Mouse (Mus musculus): ENCODE measurements around the gene Kif6.

Gene Kif6

DNA sequence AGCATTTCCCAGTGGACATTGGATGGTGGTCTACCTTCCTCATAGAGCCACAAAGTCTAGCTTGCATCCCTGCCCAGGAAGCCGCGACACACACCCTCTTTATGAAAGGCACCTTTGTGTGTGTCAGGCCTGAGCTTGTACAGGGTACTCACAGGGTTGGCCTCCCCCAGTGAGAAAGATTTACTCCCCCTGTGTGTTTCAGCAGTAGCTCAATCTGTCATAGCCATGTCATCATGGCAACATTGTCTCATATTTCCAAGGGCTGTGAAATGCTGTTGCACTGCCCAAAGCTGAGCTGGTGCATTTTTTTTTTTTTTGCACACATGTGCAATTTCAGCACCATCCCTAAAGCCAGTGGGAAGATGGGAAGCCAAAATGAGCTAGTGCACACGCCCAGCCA lies 224.3 kb downstream of the Kif6 start:
- no peak for DNase-seq (ENCODE audit: low spot score)

DNA sequence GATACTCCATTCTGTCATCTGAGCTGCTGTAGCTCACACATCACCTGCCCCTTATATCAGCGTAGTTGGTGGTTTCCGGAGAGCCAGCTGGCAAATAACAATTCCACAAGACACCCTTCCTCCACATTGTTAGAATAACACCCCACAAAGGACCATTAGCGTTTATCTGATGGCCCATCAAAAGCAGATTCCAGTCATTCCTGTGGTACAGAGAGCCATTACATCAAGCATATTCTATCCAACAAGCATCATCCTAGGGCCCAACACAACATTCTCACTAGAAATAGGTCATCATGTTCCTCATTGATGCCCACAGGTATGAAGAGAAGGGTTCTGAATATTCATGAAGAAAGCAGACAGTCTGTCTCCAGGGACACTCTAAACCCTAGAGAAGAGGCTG lies 236.3 kb downstream of the Kif6 start:
- no peak for DNase-seq (ENCODE audit: low spot score)

- DNase-seq (ENCODE audit: low spot score) = no peak
Measured at GRCm38 (mm10) chr17:49852183-49852582, 237.2 kb downstream of the Kif6 start.

DNA sequence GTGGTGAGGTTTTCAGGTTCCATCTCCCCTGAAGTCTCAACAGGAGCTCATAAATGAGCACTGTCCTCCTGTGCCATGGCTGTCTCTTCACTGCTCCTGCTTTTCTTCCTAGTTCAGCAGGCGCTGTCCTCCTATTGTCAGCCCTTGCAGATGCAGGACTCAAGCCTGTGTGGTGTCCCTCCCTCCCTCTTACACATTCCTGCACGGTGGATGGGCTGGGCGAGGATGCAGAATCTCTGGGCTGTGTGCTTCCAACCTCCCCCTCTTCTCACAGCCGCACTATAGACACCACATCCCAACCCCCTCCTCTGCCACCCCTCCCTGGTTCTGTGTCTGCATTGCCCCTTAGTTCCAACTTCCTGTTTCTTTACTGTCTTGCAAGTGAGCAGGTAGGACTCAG lies 240.8 kb downstream of the Kif6 start:
- no peak for DNase-seq (ENCODE audit: low spot score)

DNA sequence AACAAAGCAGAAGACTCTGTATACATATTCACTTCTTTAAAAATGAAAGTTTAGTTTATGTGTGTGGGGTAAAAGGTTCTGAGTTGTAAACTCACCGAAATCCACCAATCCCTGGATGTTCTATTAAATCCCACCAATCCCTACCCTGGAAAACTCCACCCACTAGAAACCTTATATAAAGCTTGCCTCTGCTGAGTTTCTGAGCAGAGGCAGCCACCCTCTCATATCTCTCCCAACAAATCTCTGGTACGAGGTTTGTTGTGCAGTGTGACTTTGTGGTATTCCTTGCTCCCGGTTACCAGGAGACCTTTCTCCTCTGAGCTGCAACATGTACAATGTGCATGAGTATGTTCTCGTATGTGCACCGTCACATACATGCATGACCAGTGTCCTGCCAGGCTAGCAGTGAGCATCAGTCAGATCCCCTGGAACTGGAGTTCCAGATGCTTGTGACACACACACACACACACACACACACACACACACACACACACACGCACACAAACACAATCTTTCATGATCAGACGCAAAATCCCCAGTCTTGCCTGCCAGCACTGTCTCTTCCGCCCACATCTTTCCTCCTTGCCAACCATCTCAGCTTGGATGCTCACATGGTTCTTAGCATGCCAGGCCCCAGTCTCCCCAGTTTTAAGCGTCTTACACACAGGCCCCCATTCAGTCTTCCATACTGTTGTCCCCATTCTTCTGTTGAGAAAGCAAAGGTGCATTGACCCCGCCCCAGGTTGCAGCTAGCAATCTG lies 245.3 kb downstream of the Kif6 start:
- DNase-seq (ENCODE audit: low spot score) = no peak

DNA sequence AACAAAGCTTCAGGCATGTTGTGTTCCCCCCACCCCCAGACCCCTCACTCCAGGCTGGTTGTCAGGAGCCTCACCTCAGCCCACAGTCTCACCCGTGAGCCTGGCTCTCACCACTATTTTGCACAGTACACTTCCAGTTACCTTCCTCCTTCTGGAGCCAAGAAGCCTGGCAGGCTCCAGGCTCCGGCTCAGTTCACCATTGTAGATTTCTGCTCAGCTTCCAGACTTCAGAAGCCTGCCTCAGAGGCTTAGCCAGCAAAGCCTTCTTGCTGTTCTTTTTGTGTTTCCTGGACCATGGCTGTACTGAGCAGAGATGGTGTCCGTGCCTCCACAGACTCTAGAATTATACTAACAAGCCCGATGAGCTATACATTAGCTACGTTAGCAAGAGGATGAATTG lies 248.7 kb downstream of the Kif6 start:
- no peak for DNase-seq (ENCODE audit: low spot score)

DNA sequence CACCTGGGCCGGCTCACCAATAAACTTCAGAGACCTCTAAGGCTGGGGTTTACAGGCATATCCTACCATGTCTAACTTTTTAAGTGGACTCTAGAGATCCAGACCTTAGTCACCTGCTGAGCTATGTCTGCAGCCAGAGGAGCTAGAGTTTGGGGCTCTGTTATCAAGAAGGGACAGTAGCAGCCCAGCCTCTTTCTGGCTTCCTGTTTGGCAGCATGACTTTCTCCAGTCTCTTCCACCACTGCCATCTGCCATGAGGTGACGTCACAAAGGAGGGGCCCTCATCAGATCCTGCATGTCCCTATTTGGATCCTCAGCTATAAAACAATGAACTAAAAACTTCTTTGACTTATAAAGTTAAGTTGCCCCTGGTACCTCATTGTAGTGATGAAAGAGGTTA lies 250.7 kb downstream of the Kif6 start:
- no peak for DNase-seq (ENCODE audit: low spot score)

GRCm38 (mm10) chr17:49866653-49867215 lies 251.8 kb downstream of the Kif6 start:
- no peak for DNase-seq (ENCODE audit: low spot score)

GRCm38 (mm10) chr17:49867321-49868137 lies 252.6 kb downstream of the Kif6 start:
- no peak for DNase-seq (ENCODE audit: low spot score)

- DNase-seq (ENCODE audit: low spot score) = no peak
Measured at GRCm38 (mm10) chr17:49869246-49869645, 254.3 kb downstream of the Kif6 start.

GRCm38 (mm10) chr17:49872305-49872704 lies 257.4 kb downstream of the Kif6 start:
- DNase-seq (ENCODE audit: low spot score) = no peak

DNA sequence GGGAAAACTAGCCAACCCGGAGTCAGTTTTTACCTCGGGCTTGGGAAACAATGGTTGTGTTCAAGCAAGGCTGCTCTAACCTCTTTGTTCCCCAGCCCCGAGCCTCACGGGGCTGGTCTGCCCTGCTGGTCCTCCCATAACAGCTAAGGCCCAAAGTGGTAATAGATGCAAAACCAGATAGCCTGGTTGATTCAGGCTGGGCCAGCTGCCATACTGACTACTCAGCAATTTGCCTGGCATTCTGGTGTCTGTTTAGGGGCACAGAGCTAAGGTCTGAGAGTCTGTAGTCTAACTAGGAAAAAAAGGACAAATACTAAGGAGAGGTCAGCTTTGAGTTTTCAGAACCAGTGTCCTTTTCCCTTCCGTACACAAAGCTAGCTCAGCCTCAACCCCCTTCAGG lies 259.8 kb downstream of the Kif6 start:
- no peak for DNase-seq (ENCODE audit: low spot score)

DNA sequence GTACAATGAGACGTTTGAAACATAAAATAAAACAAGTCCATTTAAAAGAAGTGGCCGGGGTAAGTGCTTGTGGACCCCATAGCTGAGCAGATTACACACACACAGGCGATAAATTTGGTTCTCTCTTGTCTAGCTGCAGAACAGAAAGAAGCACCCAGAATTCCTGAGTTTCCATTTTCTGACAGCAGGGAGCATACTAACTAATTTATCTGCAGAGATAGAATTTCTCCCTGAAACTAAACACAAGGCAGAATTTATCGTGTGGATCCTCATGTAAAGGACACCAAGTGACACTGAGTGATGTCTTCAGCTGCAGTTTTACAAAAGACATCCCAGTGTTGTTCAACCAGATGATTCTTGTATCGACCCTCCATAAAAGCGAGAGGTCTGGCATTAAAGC lies 260.5 kb downstream of the Kif6 start:
- no peak for DNase-seq (ENCODE audit: low spot score)

DNA sequence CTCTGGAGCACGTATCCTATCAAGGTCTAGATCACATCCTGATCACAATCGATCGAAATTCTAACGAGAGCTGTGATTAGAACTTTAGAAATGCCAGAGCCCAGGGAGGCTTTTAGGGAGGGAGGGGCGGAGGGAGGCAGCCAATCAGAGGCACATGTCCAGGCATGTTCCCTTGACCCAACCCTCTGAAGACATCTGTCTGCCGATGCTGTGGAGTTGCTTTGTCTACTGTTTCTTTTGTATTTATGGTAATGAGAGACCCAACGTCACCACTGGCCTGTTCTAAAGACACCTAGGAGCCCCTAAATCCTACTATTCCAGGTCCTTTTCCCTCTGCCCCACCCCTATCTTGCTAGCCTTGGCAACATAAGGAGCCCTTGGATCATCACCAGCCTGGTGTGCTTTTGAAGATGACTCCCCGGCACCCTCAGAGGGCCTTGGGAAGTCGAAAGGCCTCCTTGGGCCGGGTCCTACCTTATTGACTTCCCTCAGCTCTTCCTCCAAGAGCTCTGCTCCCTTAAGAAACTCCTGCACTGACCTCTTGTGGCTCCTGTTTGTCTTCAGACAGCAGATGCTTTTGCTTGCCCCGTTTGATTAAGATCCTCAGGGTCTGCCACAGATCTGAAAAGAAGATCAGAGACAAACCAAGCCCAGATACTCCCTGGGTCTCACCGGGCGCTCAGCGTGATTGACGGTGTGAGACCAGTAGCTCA lies 261.2 kb downstream of the Kif6 start:
- DNase-seq (ENCODE audit: low spot score) = no peak

GRCm38 (mm10) chr17:49880919-49881744 lies 266.2 kb downstream of the Kif6 start:
- no peak for DNase-seq (ENCODE audit: low spot score)

GRCm38 (mm10) chr17:49881796-49882195 lies 266.9 kb downstream of the Kif6 start:
- DNase-seq (ENCODE audit: low spot score) = no peak

GRCm38 (mm10) chr17:49883136-49883755 lies 268.3 kb downstream of the Kif6 start:
- no peak for DNase-seq (ENCODE audit: low spot score)

DNA sequence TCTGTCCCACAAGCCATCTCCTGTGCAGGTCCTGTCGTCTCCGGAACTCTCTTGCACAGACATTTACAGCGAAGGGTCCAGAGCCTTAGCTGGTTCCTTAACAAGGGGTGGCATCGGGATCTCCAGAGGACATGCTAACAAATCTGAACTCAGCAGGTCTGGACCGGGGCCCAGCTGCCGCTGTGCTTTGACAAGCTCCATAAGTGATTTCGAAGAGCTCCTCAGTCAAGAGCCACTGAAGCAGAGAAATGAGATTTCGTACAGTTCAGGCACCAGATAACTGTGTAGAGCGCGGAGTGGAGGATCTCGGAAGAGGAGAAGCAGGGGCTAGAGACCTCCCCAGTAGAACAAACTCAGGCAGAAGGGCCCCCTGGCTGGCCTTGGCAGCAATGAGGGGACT lies 270.1 kb downstream of the Kif6 start:
- DNase-seq (ENCODE audit: low spot score) = no peak

GRCm38 (mm10) chr17:49889629-49890028 lies 274.7 kb downstream of the Kif6 start:
- DNase-seq (ENCODE audit: low spot score) = no peak

DNA sequence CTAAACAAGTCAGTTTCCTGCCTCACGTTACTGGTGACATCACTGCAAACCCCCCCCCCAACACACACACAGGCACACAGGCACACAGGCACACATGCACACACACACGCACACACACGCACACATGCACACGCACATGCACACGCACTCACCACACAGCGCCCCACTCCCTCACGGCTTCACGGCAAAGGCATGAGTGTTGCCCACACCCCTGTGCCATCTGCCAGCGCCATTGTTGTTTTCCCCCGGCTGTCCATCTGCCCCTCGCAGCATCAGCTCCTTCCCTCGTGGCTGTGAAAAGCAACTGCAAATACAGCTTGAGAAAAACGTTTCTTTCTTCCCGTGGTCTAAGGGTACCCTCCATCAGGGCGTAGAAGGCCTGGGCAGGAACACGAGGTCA lies 275.9 kb downstream of the Kif6 start:
- DNase-seq (ENCODE audit: low spot score) = no peak

GRCm38 (mm10) chr17:49892390-49892789 lies 277.5 kb downstream of the Kif6 start:
- DNase-seq (ENCODE audit: low spot score) = no peak
